Mouse (Mus musculus): ENCODE data around the gene Osbpl7. TPM values are rescaled to one million over a fixed set of nuclear protein-coding genes. Genes with fewer than 3 reads are reported as not detected.

Gene Osbpl7
- 8.3 and 9.1 TPM in 2 replicates for polyA plus RNA-seq (2011; ENCODE audit: insufficient read depth, insufficient read length, low read depth, missing spikeins)

DNA sequence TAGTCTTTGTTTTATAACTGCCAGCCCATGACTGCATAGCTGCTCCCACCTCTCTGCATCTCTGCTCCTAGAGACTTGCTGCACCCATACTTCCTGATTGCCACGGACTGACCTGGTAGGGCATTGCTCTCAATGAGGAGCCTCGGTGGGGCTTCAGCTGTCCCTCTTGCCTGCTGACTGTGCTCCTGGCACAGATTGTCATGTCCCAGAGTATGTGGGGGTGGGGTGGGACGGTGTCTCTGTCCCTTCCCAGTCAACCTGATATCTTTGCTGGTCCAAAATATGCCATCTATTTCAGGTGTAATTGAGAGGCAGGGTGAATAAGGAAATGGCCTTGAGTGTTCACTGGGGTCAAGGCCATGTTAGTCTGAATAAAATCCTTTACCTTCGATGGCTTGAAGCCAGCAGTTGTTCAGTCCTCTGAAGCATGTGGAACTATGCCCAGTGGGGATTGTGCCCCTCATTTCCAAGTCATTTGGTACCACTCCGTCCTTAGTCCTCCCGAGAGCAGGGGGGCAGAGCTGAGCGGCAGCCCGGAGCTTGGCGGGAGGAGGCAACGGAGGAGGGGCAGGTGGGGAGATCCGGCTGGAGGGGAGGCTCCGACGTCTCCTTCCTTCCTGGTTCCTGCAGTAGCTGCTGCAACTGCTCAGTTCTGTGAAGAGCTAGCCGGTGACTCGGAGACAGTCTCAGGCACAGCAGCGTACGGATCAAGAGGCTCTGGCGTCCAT is at the start of gene Osbpl7:
TSS of gene Osbpl7 (plus strand) at position 413 of the 728 bp plus-strand sequence.
- Histone ChIP-seq H3K27ac (ENCODE audit: insufficient read depth, low read length) (no peak within 1 kb of the TSS), H3K9ac (ENCODE audit: low read depth, poor library complexity, severe bottlenecking) (peak within 1 kb of the TSS; percentile 48), H3K27me3 (ENCODE audit: control insufficient read depth, insufficient read depth, low read length, poor library complexity, severe bottlenecking) (no peaks in the 10 kb centered on the region), H3K36me3 (ENCODE audit: control insufficient read depth, insufficient read depth, low read length, poor library complexity, severe bottlenecking) (peaks cover 15% of the 10 kb centered on the region), H3K4me3 (ENCODE audit: low read depth, low read length) (peak within 1 kb of the TSS; percentile 83), H3K4me1 (ENCODE audit: control insufficient read depth, insufficient read depth, low read length) (no peaks in the 10 kb centered on the region), H3K9me3 (replicated peaks; ENCODE audit: control insufficient read depth, insufficient read depth, low read length, poor library complexity, severe bottlenecking) (no peaks in the 10 kb centered on the region)
- TF ChIP-seq CTCF (IDR thresholded peaks at IDR 0.05; ENCODE audit: low read depth, low read length) (peak; percentile 50), POLR2A (IDR thresholded peaks at IDR 0.05; ENCODE audit: insufficient read depth, low read length) (peak; percentile 26), EP300 (IDR thresholded peaks at IDR 0.05; ENCODE audit: insufficient read depth, low read depth, low read length) (0 out of 2 replicates have a peak, but pooled peaks have one; percentile 13)

GRCm38 (mm10) chr11:97003170-97003569 is 47.3 kb upstream of the Osbpl7 start:
- no peak overlapping the region for H3K27ac ChIP-seq (ENCODE audit: insufficient read depth, low read length)
- no peaks in the 10 kb centered on the region for H3K36me3 ChIP-seq (ENCODE audit: control insufficient read depth, insufficient read depth, low read length, poor library complexity, severe bottlenecking)
- H3K4me3 ChIP-seq (ENCODE audit: low read depth, low read length): no peak overlapping the region
- TF ChIP-seq POLR2A (IDR thresholded peaks at IDR 0.05; ENCODE audit: insufficient read depth, low read length): no peak
- TF ChIP-seq EP300 (IDR thresholded peaks at IDR 0.05; ENCODE audit: insufficient read depth, low read depth, low read length): no peak
- no peak for TF ChIP-seq CTCF (IDR thresholded peaks at IDR 0.05; ENCODE audit: low read depth, low read length)
- peak overlapping the region; percentile 12 for H3K9ac ChIP-seq (ENCODE audit: low read depth, poor library complexity, severe bottlenecking)
- H3K27me3 ChIP-seq (ENCODE audit: control insufficient read depth, insufficient read depth, low read length, poor library complexity, severe bottlenecking): no peaks in the 10 kb centered on the region
- H3K4me1 ChIP-seq (ENCODE audit: control insufficient read depth, insufficient read depth, low read length): no peaks in the 10 kb centered on the region
- H3K9me3 ChIP-seq (replicated peaks; ENCODE audit: control insufficient read depth, insufficient read depth, low read length, poor library complexity, severe bottlenecking): no peaks in the 10 kb centered on the region

- TF ChIP-seq POLR2A (IDR thresholded peaks at IDR 0.05; ENCODE audit: insufficient read depth, low read length) (no peak), EP300 (IDR thresholded peaks at IDR 0.05; ENCODE audit: insufficient read depth, low read depth, low read length) (no peak), CTCF (IDR thresholded peaks at IDR 0.05; ENCODE audit: low read depth, low read length) (no peak)
- H3K9me3 ChIP-seq (replicated peaks; ENCODE audit: control insufficient read depth, insufficient read depth, low read length, poor library complexity, severe bottlenecking): no peaks in the 10 kb centered on the region
- H3K4me1 ChIP-seq (ENCODE audit: control insufficient read depth, insufficient read depth, low read length): no peaks in the 10 kb centered on the region
- no peak overlapping the region for H3K4me3 ChIP-seq (ENCODE audit: low read depth, low read length)
- no peaks in the 10 kb centered on the region for H3K36me3 ChIP-seq (ENCODE audit: control insufficient read depth, insufficient read depth, low read length, poor library complexity, severe bottlenecking)
- no peak overlapping the region for H3K9ac ChIP-seq (ENCODE audit: low read depth, poor library complexity, severe bottlenecking)
- no peaks in the 10 kb centered on the region for H3K27me3 ChIP-seq (ENCODE audit: control insufficient read depth, insufficient read depth, low read length, poor library complexity, severe bottlenecking)
- no peak overlapping the region for H3K27ac ChIP-seq (ENCODE audit: insufficient read depth, low read length)
Observed at GRCm38 (mm10) chr11:97007093-97007794, 43.2 kb upstream of the Osbpl7 start.

DNA sequence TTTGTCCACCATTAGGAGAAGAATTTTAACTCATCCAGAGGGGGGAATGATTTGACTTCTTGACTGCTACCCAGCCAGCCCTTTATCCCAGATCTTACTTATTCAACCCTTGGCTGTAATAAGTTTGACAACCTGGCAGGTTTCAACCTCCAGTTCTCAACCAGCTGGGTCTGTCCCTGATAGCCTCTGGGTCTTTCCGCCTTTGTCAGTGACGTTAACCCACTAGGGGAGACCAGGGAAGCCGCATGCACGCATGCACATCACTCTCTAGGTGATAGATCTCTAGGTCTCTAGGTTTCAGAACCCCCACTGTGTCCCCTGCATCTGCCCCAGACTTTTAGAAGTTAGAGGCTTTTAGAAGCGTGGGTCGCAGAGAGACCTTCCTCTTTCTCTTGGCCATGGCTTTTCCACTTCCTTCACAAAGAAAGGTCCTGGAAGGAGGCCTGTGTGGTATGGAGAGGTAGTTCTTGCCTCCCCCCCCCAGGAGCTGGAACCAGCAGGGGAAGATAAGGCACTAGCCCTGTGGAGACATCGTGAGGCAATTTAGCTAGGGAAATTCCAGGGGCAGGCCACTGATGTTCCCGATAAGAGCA is 41.1 kb upstream of the Osbpl7 start:
- H3K9ac ChIP-seq (ENCODE audit: low read depth, poor library complexity, severe bottlenecking): no peak overlapping the region
- no peaks in the 10 kb centered on the region for H3K36me3 ChIP-seq (ENCODE audit: control insufficient read depth, insufficient read depth, low read length, poor library complexity, severe bottlenecking)
- TF ChIP-seq CTCF (IDR thresholded peaks at IDR 0.05; ENCODE audit: low read depth, low read length): no peak
- no peak for TF ChIP-seq EP300 (IDR thresholded peaks at IDR 0.05; ENCODE audit: insufficient read depth, low read depth, low read length)
- no peak for TF ChIP-seq POLR2A (IDR thresholded peaks at IDR 0.05; ENCODE audit: insufficient read depth, low read length)
- H3K27me3 ChIP-seq (ENCODE audit: control insufficient read depth, insufficient read depth, low read length, poor library complexity, severe bottlenecking): no peaks in the 10 kb centered on the region
- H3K4me3 ChIP-seq (ENCODE audit: low read depth, low read length): no peak overlapping the region
- H3K4me1 ChIP-seq (ENCODE audit: control insufficient read depth, insufficient read depth, low read length): no peaks in the 10 kb centered on the region
- H3K27ac ChIP-seq (ENCODE audit: insufficient read depth, low read length): no peak overlapping the region
- no peaks in the 10 kb centered on the region for H3K9me3 ChIP-seq (replicated peaks; ENCODE audit: control insufficient read depth, insufficient read depth, low read length, poor library complexity, severe bottlenecking)

GRCm38 (mm10) chr11:97013121-97013670 is 37.2 kb upstream of the Osbpl7 start, which contains the start of gene Sp6:
TSS of gene Sp6 (plus strand) at chr11:97013394.
- no peak within 1 kb of the TSS for H3K27ac ChIP-seq (ENCODE audit: insufficient read depth, low read length)
- H3K9me3 ChIP-seq (replicated peaks; ENCODE audit: control insufficient read depth, insufficient read depth, low read length, poor library complexity, severe bottlenecking): no peaks in the 10 kb centered on the region
- TF ChIP-seq CTCF (IDR thresholded peaks at IDR 0.05; ENCODE audit: low read depth, low read length) (no peak), EP300 (IDR thresholded peaks at IDR 0.05; ENCODE audit: insufficient read depth, low read depth, low read length) (no peak), POLR2A (IDR thresholded peaks at IDR 0.05; ENCODE audit: insufficient read depth, low read length) (no peak)
- no peaks in the 10 kb centered on the region for H3K4me1 ChIP-seq (ENCODE audit: control insufficient read depth, insufficient read depth, low read length)
- H3K9ac ChIP-seq (ENCODE audit: low read depth, poor library complexity, severe bottlenecking): no peak within 1 kb of the TSS
- no peak within 1 kb of the TSS for H3K4me3 ChIP-seq (ENCODE audit: low read depth, low read length)
- peaks cover 3% of the 10 kb centered on the region for H3K27me3 ChIP-seq (ENCODE audit: control insufficient read depth, insufficient read depth, low read length, poor library complexity, severe bottlenecking)
- H3K36me3 ChIP-seq (ENCODE audit: control insufficient read depth, insufficient read depth, low read length, poor library complexity, severe bottlenecking): no peaks in the 10 kb centered on the region
